Mouse (Mus musculus): ENCODE results near the gene Zmynd8. TPM values are rescaled to one million over a fixed set of nuclear protein-coding genes. Genes with fewer than 3 reads are reported as not detected.

Gene Zmynd8
- polyA plus RNA-seq, 1 experiment from 2014 or later, result 68.7 TPM

- no peaks in the 10 kb centered on the region for H3K27me3 ChIP-seq (replicated peaks)
- no peaks in the 10 kb centered on the region for H3K36me3 ChIP-seq
- H3K4me2 ChIP-seq (replicated peaks), result no peak overlapping the region
- H3K9ac ChIP-seq, result no peak overlapping the region
- no peaks in the 10 kb centered on the region for H3K9me3 ChIP-seq
- 0 out of 2 replicates have a peak, but pooled peaks cover 2% of the 10 kb centered on the region for H3K4me1 ChIP-seq
- H3K27ac ChIP-seq, result no peak overlapping the region
- ATAC-seq (ENCODE audit: low FRiP score, low read depth), result no peak
- 63% methylated on average over 13 of the region's 13 CpGs for WGBS
- no peak overlapping the region for H3K4me3 ChIP-seq
Observed at GRCm38 (mm10) chr2:165922047-165922728, 23.4 kb upstream of the Zmynd8 start.

GRCm38 (mm10) chr2:165914298-165914697 is 15.5 kb upstream of the Zmynd8 start:
- ATAC-seq (ENCODE audit: low FRiP score, low read depth), result no peak
- H3K36me3 ChIP-seq, result no peaks in the 10 kb centered on the region
- no peak overlapping the region for H3K4me3 ChIP-seq
- no peaks in the 10 kb centered on the region for H3K27me3 ChIP-seq (replicated peaks)
- no peak overlapping the region for H3K27ac ChIP-seq
- H3K4me1 ChIP-seq, result no peaks in the 10 kb centered on the region
- 32% methylated on average over 11 of the region's 11 CpGs for WGBS
- H3K9ac ChIP-seq, result no peak overlapping the region
- H3K4me2 ChIP-seq (replicated peaks), result no peak overlapping the region
- H3K9me3 ChIP-seq, result no peaks in the 10 kb centered on the region

- Histone ChIP-seq H3K27ac (no peak overlapping the region), H3K36me3 (no peaks in the 10 kb centered on the region), H3K9ac (no peak overlapping the region), H3K4me1 (no peaks in the 10 kb centered on the region), H3K27me3 (replicated peaks) (no peaks in the 10 kb centered on the region), H3K4me2 (replicated peaks) (no peak overlapping the region), H3K4me3 (no peak overlapping the region), H3K9me3 (no peaks in the 10 kb centered on the region)
- WGBS, result 71% methylated on average over 7 of the region's 7 CpGs
- no peak for ATAC-seq (ENCODE audit: low FRiP score, low read depth)
Observed at GRCm38 (mm10) chr2:165913073-165913472, 14.3 kb upstream of the Zmynd8 start.

GRCm38 (mm10) chr2:165909731-165910130 is 10.9 kb upstream of the Zmynd8 start:
- no peaks in the 10 kb centered on the region for H3K36me3 ChIP-seq
- no peak for ATAC-seq (ENCODE audit: low FRiP score, low read depth)
- H3K4me2 ChIP-seq (replicated peaks), result no peak overlapping the region
- no peak overlapping the region for H3K4me3 ChIP-seq
- no peaks in the 10 kb centered on the region for H3K27me3 ChIP-seq (replicated peaks)
- peaks cover 12% of the 10 kb centered on the region for H3K4me1 ChIP-seq
- no peaks in the 10 kb centered on the region for H3K9me3 ChIP-seq
- no peak overlapping the region for H3K27ac ChIP-seq
- H3K9ac ChIP-seq, result no peak overlapping the region

GRCm38 (mm10) chr2:165907199-165907598 is 8.4 kb upstream of the Zmynd8 start:
- H3K27me3 ChIP-seq (replicated peaks), result no peaks in the 10 kb centered on the region
- WGBS, result 30% methylated on average over 8 of the region's 8 CpGs
- no peak for ATAC-seq (ENCODE audit: low FRiP score, low read depth)

GRCm38 (mm10) chr2:165906332-165906945 is 7.6 kb upstream of the Zmynd8 start:
- no peak overlapping the region for H3K27ac ChIP-seq

More at GRCm38 (mm10) chr2:165907199-165907598, 8.4 kb upstream of the Zmynd8 start:
- H3K4me2 ChIP-seq (replicated peaks), result no peak overlapping the region
- no peaks in the 10 kb centered on the region for H3K36me3 ChIP-seq
- H3K4me3 ChIP-seq, result no peak overlapping the region
- H3K4me1 ChIP-seq, result peaks cover 12% of the 10 kb centered on the region
- H3K9me3 ChIP-seq, result no peaks in the 10 kb centered on the region
- H3K9ac ChIP-seq, result no peak overlapping the region
- no peak overlapping the region for H3K27ac ChIP-seq

GRCm38 (mm10) chr2:165901127-165901384 is 2.2 kb upstream of the Zmynd8 start:
- H3K27ac ChIP-seq, result 0 out of 2 replicates have a peak overlapping the region, but pooled peaks have one; percentile 42
- 24% methylated on average over 3 of the region's 3 CpGs for WGBS

More at GRCm38 (mm10) chr2:165906332-165906945, 7.6 kb upstream of the Zmynd8 start:
- 39% methylated on average over 15 of the region's 15 CpGs for WGBS
- Histone ChIP-seq H3K9ac (no peak overlapping the region), H3K27me3 (replicated peaks) (no peaks in the 10 kb centered on the region), H3K4me3 (no peak overlapping the region), H3K4me1 (peaks cover 12% of the 10 kb centered on the region), H3K4me2 (replicated peaks) (no peak overlapping the region; the same call in 1 of the 2 replicates), H3K36me3 (no peaks in the 10 kb centered on the region), H3K9me3 (no peaks in the 10 kb centered on the region)
- ATAC-seq (ENCODE audit: low FRiP score, low read depth), result no peak

GRCm38 (mm10) chr2:165900351-165901126 is 1.7 kb upstream of the Zmynd8 start:
- Histone ChIP-seq H3K27ac (peak overlapping the region; percentile 42; the same call in 1 of the 2 replicates), H3K36me3 (no peaks in the 10 kb centered on the region), H3K9me3 (no peaks in the 10 kb centered on the region), H3K9ac (peak overlapping the region; percentile 26; the same call in 1 of the 2 replicates), H3K4me2 (replicated peaks) (peak overlapping the region; percentile 32), H3K27me3 (replicated peaks) (no peaks in the 10 kb centered on the region), H3K4me3 (no peak overlapping the region), H3K4me1 (peaks cover 30% of the 10 kb centered on the region)
- WGBS, result 9% methylated on average over 23 of the region's 23 CpGs
- peak; percentile 69; the same call in 1 of the 2 replicates for ATAC-seq (ENCODE audit: low FRiP score, low read depth)

More at GRCm38 (mm10) chr2:165901127-165901384, 2.2 kb upstream of the Zmynd8 start:
- Histone ChIP-seq H3K4me3 (no peak overlapping the region), H3K9me3 (no peaks in the 10 kb centered on the region), H3K4me1 (peaks cover 30% of the 10 kb centered on the region), H3K27me3 (replicated peaks) (no peaks in the 10 kb centered on the region), H3K9ac (no peak overlapping the region), H3K4me2 (replicated peaks) (0 out of 2 replicates have a peak overlapping the region, but pooled peaks have one; percentile 32), H3K36me3 (no peaks in the 10 kb centered on the region)
- ATAC-seq (ENCODE audit: low FRiP score, low read depth), result no peak

GRCm38 (mm10) chr2:165899923-165900322 is 1.1 kb upstream of the Zmynd8 start:
- Histone ChIP-seq H3K36me3 (no peaks in the 10 kb centered on the region), H3K4me1 (peaks cover 30% of the 10 kb centered on the region), H3K9ac (no peak overlapping the region), H3K4me2 (replicated peaks) (peak overlapping the region; percentile 32), H3K27me3 (replicated peaks) (no peaks in the 10 kb centered on the region), H3K4me3 (no peak overlapping the region), H3K27ac (no peak overlapping the region), H3K9me3 (no peaks in the 10 kb centered on the region)
- 24% methylated on average over 3 of the region's 3 CpGs for WGBS
- ATAC-seq (ENCODE audit: low FRiP score, low read depth), result no peak

GRCm38 (mm10) chr2:165899474-165899873 is 658 bp upstream of the Zmynd8 start:
- ATAC-seq (ENCODE audit: low FRiP score, low read depth), result no peak
- no peak overlapping the region for H3K4me3 ChIP-seq
- H3K27ac ChIP-seq, result no peak overlapping the region
- no peaks in the 10 kb centered on the region for H3K27me3 ChIP-seq (replicated peaks)
- H3K9me3 ChIP-seq, result no peaks in the 10 kb centered on the region
- no peak overlapping the region for H3K4me2 ChIP-seq (replicated peaks)
- H3K9ac ChIP-seq, result no peak overlapping the region
- 28% methylated on average over 6 of the region's 6 CpGs for WGBS
- peaks cover 30% of the 10 kb centered on the region for H3K4me1 ChIP-seq
- no peaks in the 10 kb centered on the region for H3K36me3 ChIP-seq

GRCm38 (mm10) chr2:165896171-165896570 is 2.6 kb downstream of the Zmynd8 start:
- Histone ChIP-seq H3K4me1 (peaks cover 28% of the 10 kb centered on the region), H3K27ac (no peak overlapping the region), H3K27me3 (replicated peaks) (no peaks in the 10 kb centered on the region), H3K9ac (no peak overlapping the region), H3K9me3 (no peaks in the 10 kb centered on the region), H3K4me2 (replicated peaks) (no peak overlapping the region), H3K4me3 (no peak overlapping the region), H3K36me3 (no peaks in the 10 kb centered on the region)
- WGBS, result 74% methylated on average over 13 of the region's 13 CpGs
- no peak for ATAC-seq (ENCODE audit: low FRiP score, low read depth)

GRCm38 (mm10) chr2:165895687-165896086 is 3.1 kb downstream of the Zmynd8 start:
- WGBS, result 90% methylated on average over 4 of the region's 4 CpGs

More at GRCm38 (mm10) chr2:165895687-165896086, 3.1 kb downstream of the Zmynd8 start:
- no peak overlapping the region for H3K27ac ChIP-seq
- H3K9me3 ChIP-seq, result no peaks in the 10 kb centered on the region
- no peak overlapping the region for H3K4me2 ChIP-seq (replicated peaks)
- H3K9ac ChIP-seq, result no peak overlapping the region
- H3K36me3 ChIP-seq, result no peaks in the 10 kb centered on the region
- ATAC-seq (ENCODE audit: low FRiP score, low read depth), result no peak
- H3K27me3 ChIP-seq (replicated peaks), result no peaks in the 10 kb centered on the region
- H3K4me3 ChIP-seq, result no peak overlapping the region
- peaks cover 24% of the 10 kb centered on the region for H3K4me1 ChIP-seq
